Mouse (Mus musculus) embryonic facial prominence, embryonic 11.5 days (tissue): ENCODE data around the gene Lrrc4c. TPM values are rescaled to one million over a fixed set of nuclear protein-coding genes. Genes with fewer than 3 reads are reported as not detected.

Experiments
- ATAC-seq: fragments of 200-750 bp; cut with Nextera tagmentation; replicated peaks from 2 replicates; pipeline ENCODE4 v1.8.0; 2017; ENCODE audit warnings: low read depth; ENCODE audit not compliant: insufficient number of reproducible peaks, low FRiP score, low TSS enrichment
- DNase-seq: peaks from one replicate; pipeline ENCODE4 v3.0.0-alpha.2; 2015; ENCODE audit warnings: low spot score
- H3K27ac ChIP-seq: fragments of 300-500 bp; sonication (generic); replicated peaks from 2 replicates; pipeline ENCODE4 v1.5.1; 2014; ENCODE audit warnings: mild to moderate bottlenecking, low read depth, low read length, control low read depth
- H3K27me3 ChIP-seq: fragments of 300-500 bp; sonication (generic); 2 replicates; pipeline ENCODE4 v1.6.1; 2014; ENCODE audit warnings: mild to moderate bottlenecking, low read length, moderate library complexity, mixed read lengths; ENCODE audit not compliant: control insufficient read depth, insufficient read depth
- H3K36me3 ChIP-seq: fragments of 300-500 bp; sonication (generic); replicated peaks from 2 replicates; pipeline ENCODE4 v1.6.1; 2014; ENCODE audit warnings: low read depth, mild to moderate bottlenecking, low read length, moderate library complexity, mixed read lengths; ENCODE audit not compliant: control insufficient read depth, insufficient read depth
- H3K4me1 ChIP-seq: fragments of 300-500 bp; sonication (generic); 2 replicates; pipeline ENCODE4 v1.6.1; 2014; ENCODE audit warnings: low read length, mixed read lengths; ENCODE audit not compliant: control insufficient read depth, insufficient read depth
- H3K4me2 ChIP-seq: fragments of 300-500 bp; sonication (generic); 2 replicates; pipeline ENCODE4 v1.6.1; 2014; ENCODE audit warnings: low read depth, mild to moderate bottlenecking, control low read depth, low read length, moderate library complexity
- H3K4me3 ChIP-seq: fragments of 300-500 bp; sonication (generic); 2 replicates; pipeline ENCODE4 v1.5.1; 2014; ENCODE audit warnings: low read depth, low read length, control low read depth
- H3K9ac ChIP-seq: fragments of 300-500 bp; sonication (generic); replicated peaks from 2 replicates; pipeline ENCODE4 v1.6.1; 2014; ENCODE audit warnings: mild to moderate bottlenecking, control low read depth, low read length
- H3K9me3 ChIP-seq: fragments of 300-500 bp; sonication (generic); replicated peaks from 2 replicates; pipeline ENCODE4 v1.6.1; 2016; ENCODE audit warnings: mild to moderate bottlenecking, low read length, inconsistent platforms, mixed read lengths; ENCODE audit not compliant: control insufficient read depth
- WGBS: fragments of 180-500 bp; shearing (Covaris S2); extraction: QIAGEN DNeasy Blood & Tissue Kit; methylation state at CpG from one replicate; pipeline ENCODE4 v1.1.7; 2014; 5-methylcytosine and 5-hydroxymethylcytosine counted together
- polyA plus RNA-seq: library from polyadenylated mRNA; unstranded; fragments of >200 nt; fragmentation: Nextera tagmentation; extraction: Ambion mirVana; gene quantifications from 2 replicates; pipeline ENCODE4 v1.2.1, GENCODE M21; 2014

Lrrc4c gene
- polyA plus RNA-seq, 1 experiment from 2014 or later, result 2.2 TPM

- Histone ChIP-seq H3K27me3 (no peaks in the 10 kb centered on the region), H3K4me3 (no peak overlapping the region), H3K9ac (no peak overlapping the region), H3K27ac (no peak overlapping the region), H3K4me2 (no peak overlapping the region), H3K4me1 (no peaks in the 10 kb centered on the region), H3K36me3 (no peaks in the 10 kb centered on the region), H3K9me3 (no peaks in the 10 kb centered on the region)
- WGBS, result 91% methylated on average over 2 of the region's 2 CpGs
- ATAC-seq, result no peak
- no peak for DNase-seq
These were observed 255.8 kb downstream of the Lrrc4c start for GRCm38 (mm10) chr2:96573755-96574154.

DNA sequence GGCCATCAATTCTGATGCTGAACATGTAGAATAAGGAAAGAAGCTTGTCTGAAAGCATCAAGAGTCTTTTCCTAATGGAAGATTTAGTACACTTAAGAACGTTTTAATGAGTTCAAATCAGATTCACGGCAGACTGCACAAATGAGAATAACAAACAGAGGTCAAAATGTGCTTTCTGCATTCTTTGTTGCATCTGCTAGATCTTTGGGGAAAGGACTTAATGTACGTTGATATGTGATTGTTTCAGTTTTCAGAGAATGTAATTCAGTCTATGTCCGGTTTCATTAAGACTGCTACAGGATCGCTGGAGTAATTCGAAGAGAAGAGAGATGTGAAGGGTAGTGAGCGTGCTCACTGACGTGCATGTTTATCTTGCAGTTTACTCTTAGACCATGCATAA, 259.7 kb downstream of the Lrrc4c start:
- Histone ChIP-seq H3K9ac (no peak overlapping the region), H3K36me3 (no peaks in the 10 kb centered on the region), H3K4me2 (no peak overlapping the region), H3K4me3 (no peak overlapping the region), H3K4me1 (no peaks in the 10 kb centered on the region), H3K27ac (no peak overlapping the region), H3K9me3 (no peaks in the 10 kb centered on the region), H3K27me3 (no peaks in the 10 kb centered on the region)
- ATAC-seq, result no peak
- 82% methylated on average over 8 of the region's 8 CpGs for WGBS
- DNase-seq, result no peak

DNA sequence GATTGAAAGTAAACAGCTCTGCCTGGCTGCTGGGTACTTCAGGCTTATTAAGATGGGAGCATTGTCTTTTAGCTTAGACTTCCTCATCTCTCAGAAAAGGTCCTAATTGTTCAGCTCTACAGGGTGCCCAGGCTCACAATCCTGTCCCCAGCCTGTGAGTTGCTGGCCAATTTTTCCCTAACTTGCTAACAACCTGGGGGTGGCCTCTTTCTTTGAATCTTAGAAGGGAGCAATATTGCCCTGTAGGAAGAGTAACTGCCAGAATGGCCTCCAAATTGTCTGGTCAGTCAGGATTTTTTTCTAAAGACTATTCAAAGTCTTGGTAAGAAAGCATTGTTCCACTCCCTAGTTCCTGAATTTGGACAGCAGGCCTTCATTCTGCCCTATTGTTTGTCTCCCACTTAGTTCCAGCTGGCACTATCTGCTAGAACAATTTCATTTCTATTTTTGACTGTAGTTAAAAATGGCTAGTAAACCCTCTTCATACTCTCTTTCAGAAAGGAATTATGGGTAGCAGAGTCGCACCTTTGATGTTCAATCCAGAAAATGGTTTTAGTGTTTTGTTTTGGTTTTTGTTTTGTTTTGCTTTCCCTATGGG, 262.3 kb downstream of the Lrrc4c start:
- Histone ChIP-seq H3K9me3 (no peaks in the 10 kb centered on the region), H3K27ac (no peak overlapping the region), H3K4me2 (no peak overlapping the region), H3K36me3 (no peaks in the 10 kb centered on the region), H3K4me1 (no peaks in the 10 kb centered on the region), H3K27me3 (no peaks in the 10 kb centered on the region), H3K4me3 (no peak overlapping the region), H3K9ac (no peak overlapping the region)
- no peak for DNase-seq
- WGBS, result 90% methylated on average over 1 of the region's 1 CpGs
- no peak for ATAC-seq

DNA sequence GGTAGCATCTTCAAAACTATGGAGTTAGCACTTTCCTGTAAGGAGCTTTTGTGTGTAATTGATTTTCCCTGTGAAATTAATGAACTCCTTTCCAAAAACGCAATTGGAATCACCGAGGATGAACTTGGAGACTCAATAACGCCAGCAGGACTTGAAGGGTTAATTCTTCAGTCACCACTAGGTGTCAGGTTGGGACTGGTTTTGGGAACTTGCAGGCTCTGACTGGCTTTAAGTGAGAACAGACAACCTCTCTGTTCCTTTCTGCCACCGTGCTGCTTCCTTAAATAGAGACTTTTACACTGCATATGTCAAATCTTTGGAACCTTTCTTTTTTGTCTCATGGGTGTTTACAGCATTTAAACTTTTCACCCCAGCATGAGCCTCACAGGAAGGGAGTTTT, 267.7 kb downstream of the Lrrc4c start:
- no peaks in the 10 kb centered on the region for H3K27me3 ChIP-seq
- no peak overlapping the region for H3K9ac ChIP-seq
- no peak overlapping the region for H3K27ac ChIP-seq
- 3% methylated on average over 4 of the region's 4 CpGs for WGBS
- H3K36me3 ChIP-seq, result no peaks in the 10 kb centered on the region
- no peak overlapping the region for H3K4me3 ChIP-seq
- no peaks in the 10 kb centered on the region for H3K4me1 ChIP-seq
- DNase-seq (peak; percentile 88), ATAC-seq (no peak)
- H3K9me3 ChIP-seq, result no peaks in the 10 kb centered on the region
- no peak overlapping the region for H3K4me2 ChIP-seq

- no peaks in the 10 kb centered on the region for H3K36me3 ChIP-seq
- no peaks in the 10 kb centered on the region for H3K27me3 ChIP-seq
- 88% methylated on average over 3 of the region's 3 CpGs for WGBS
- no peaks in the 10 kb centered on the region for H3K9me3 ChIP-seq
- no peak overlapping the region for H3K27ac ChIP-seq
- H3K9ac ChIP-seq, result no peak overlapping the region
- H3K4me1 ChIP-seq, result no peaks in the 10 kb centered on the region
- DNase-seq (no peak), ATAC-seq (no peak)
- no peak overlapping the region for H3K4me3 ChIP-seq
- no peak overlapping the region for H3K4me2 ChIP-seq
These were observed 286.8 kb downstream of the Lrrc4c start for GRCm38 (mm10) chr2:96604801-96605200.

- Histone ChIP-seq H3K27me3 (no peaks in the 10 kb centered on the region), H3K4me1 (no peaks in the 10 kb centered on the region), H3K9ac (no peak overlapping the region), H3K4me3 (no peak overlapping the region), H3K9me3 (no peaks in the 10 kb centered on the region), H3K36me3 (no peaks in the 10 kb centered on the region), H3K4me2 (no peak overlapping the region), H3K27ac (no peak overlapping the region)
- WGBS, result 89% methylated on average over 1 of the region's 1 CpGs
- DNase-seq, result no peak
- no peak for ATAC-seq
These were observed 296.2 kb downstream of the Lrrc4c start for GRCm38 (mm10) chr2:96614121-96614520.

- WGBS, result 72% methylated on average over 6 of the region's 6 CpGs
- no peak overlapping the region for H3K9ac ChIP-seq
- H3K27me3 ChIP-seq, result no peaks in the 10 kb centered on the region
- DNase-seq (no peak), ATAC-seq (no peak)
- H3K4me2 ChIP-seq, result no peak overlapping the region
- no peaks in the 10 kb centered on the region for H3K4me1 ChIP-seq
- H3K36me3 ChIP-seq, result no peaks in the 10 kb centered on the region
- no peak overlapping the region for H3K4me3 ChIP-seq
- no peaks in the 10 kb centered on the region for H3K9me3 ChIP-seq
- no peak overlapping the region for H3K27ac ChIP-seq
These were observed 300.8 kb downstream of the Lrrc4c start for GRCm38 (mm10) chr2:96618691-96619205.

DNA sequence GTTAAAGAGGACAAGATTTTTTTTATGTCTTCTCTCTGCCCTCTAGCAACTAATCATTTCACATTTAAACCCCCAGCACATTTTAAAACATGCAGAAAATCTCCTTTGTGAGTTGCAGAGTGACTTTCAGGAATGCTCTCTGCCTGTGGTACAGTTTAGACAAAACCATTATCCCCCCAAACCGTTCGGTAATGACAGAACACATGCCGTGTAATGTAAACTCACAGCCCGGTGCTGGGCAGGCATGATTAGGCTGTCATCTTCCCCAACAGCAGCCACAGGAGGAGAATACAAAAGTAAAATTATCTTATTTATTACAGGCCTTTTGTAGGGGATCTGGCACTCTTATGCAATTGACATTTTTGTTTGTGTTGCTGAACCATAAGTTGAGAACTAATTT, 349.1 kb downstream of the Lrrc4c start:
- ATAC-seq, result no peak

More for the DNA sequence above, 349.1 kb downstream of the Lrrc4c start:
- Histone ChIP-seq H3K4me1 (no peaks in the 10 kb centered on the region), H3K9me3 (no peaks in the 10 kb centered on the region), H3K36me3 (no peaks in the 10 kb centered on the region), H3K4me3 (no peak overlapping the region), H3K4me2 (no peak overlapping the region), H3K27me3 (no peaks in the 10 kb centered on the region), H3K27ac (no peak overlapping the region), H3K9ac (no peak overlapping the region)
- no peak for DNase-seq
- 66% methylated on average over 4 of the region's 4 CpGs for WGBS
